Mouse (Mus musculus) retina, postnatal 1 day (tissue): ENCODE results near the gene Rilpl1.
A peak's percentile ranks its signal among the peaks of the same experiment; 100 is the strongest.

Experiments
- DNase-seq: peaks from one replicate; pipeline ENCODE4 v3.0.0-alpha.2; 2012

Gene Rilpl1

DNA sequence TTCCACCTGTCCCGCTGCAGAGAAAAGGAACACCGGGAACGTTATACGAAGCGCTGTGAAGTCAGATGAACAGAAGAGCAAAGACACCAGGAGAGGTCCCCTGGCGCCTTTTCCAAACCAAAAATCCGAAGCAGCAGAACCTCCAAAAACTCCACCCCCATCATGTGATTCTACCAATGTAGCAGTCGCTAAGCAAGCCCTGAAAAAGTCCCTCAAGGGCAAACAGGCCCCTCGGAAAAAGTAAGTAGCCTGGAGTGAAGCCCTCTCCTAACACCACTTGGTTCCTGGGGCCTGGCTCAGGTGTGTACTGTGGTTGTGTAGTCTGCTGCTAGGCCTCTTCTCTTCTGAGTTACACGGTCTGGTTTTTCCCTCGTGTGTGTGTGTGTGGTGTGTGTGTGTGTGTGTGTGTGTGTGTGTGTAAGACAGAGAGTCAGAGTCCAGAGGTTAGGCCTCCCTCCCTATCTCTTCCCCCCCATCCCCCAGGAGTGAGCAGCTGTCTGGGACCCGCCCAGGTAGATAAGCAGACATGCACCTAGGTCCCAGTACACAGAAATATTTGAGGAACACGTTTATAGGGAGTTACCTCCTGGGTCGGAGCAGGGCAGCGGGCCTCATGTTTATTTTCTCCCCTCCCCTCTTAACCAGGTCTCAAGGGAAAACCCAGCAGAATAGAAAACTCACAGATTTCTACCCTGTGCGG is 80.4 kb downstream of the Rilpl1 start:
- DNase-seq: no peak

DNA sequence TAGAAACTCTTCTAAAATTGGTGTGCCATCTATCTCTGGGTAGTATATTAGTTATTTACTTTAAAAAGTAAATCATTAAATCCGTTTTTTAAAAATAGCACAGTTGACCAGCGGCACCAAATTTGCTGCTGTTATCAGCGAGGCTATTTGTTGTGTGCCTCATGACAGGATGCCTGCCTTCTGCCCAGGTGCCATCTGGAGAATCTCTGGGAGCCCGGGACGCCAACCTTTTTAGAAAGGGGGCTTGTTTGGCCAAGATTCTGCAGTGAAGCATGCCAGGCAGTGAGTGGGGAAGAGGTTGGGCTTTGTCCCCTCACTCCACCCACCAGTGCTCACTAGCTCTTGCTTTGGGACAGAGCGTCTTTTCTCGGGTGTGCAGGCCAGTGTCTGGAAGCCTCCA is 81.1 kb downstream of the Rilpl1 start:
- DNase-seq: no peak

DNA sequence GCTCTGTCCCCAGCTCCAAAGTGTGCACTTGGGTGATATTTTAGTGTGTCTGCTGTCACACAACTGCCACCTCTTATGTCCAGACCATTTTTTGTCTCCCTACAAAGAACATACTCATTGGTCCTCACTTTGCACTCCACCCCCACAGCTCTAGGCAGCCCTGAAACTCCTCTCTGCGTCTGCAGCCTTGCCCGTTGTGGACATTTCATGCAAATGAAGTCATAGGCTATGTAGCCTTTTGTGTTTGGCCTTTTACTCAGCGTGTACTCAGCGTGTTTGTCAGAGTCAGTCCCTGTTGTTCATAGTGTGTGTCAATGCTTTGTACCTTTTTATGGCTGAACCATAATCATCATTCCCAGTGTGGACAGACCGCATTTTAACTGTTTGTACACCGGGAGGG is 81.7 kb downstream of the Rilpl1 start:
- no peak for DNase-seq

DNA sequence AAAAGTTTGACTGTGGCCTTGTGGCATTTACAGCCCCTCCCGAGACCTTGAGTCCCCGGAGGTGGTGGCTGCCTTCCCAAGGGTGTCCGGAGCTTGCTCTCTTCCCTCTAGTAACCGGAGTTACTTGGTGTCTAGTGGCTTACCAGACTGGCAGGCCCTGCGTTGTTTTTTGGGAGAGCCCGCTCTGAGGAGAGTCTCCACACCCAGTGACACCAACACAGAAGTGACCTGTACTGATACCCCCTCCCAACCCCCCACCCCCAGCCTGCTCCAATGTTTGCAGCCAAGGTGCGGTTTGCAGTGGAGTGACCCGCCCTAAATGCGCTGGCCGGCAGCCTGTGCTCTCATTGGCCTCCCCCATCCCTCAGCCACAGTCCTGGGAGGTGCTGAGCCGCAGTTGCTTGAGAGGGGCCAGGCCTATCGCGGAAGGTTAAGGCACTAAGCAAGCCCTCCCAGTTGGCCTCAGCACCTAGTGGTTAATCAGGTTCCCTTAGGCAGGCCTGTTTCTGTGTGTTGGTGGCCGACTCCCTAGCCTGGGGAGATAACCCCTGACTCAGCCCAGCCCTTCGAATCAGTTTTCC is 84.8 kb downstream of the Rilpl1 start:
- peak; percentile 52 for DNase-seq

DNA sequence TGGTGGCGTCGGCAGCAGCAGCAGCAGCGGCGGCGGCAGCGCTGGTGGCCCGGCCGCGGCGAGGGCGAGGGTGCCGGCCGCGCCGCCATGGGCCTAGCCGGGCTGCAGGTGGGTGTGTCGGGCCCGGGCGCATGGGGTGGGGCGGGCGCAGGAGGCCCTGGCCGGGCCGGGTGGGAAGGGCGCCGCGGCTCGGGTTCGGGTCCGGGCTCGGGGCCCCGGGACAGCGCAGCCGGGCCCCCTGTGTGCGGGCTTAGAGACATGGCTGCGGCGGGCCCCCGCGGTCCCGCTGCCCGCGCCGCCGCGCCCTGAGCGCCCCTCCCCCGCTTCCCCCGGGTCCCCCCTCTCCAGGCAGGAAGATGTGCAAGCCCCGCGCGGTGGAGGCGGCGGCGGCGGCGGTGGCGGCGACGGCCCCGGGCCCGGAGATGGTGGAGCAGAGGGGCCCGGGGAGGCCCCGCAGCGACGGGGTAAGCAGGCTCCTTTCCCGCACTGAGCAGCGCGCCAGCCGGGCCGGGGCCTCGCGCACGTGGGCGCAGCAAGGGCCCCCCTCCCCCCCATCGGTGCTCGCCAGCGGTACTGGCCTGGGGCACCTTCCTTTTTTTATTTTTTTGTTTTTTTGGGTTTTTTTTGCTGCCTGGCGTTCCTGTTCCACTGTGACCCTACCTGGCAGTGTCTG is 85.4 kb downstream of the Rilpl1 start:
- DNase-seq: peak; percentile 45

DNA sequence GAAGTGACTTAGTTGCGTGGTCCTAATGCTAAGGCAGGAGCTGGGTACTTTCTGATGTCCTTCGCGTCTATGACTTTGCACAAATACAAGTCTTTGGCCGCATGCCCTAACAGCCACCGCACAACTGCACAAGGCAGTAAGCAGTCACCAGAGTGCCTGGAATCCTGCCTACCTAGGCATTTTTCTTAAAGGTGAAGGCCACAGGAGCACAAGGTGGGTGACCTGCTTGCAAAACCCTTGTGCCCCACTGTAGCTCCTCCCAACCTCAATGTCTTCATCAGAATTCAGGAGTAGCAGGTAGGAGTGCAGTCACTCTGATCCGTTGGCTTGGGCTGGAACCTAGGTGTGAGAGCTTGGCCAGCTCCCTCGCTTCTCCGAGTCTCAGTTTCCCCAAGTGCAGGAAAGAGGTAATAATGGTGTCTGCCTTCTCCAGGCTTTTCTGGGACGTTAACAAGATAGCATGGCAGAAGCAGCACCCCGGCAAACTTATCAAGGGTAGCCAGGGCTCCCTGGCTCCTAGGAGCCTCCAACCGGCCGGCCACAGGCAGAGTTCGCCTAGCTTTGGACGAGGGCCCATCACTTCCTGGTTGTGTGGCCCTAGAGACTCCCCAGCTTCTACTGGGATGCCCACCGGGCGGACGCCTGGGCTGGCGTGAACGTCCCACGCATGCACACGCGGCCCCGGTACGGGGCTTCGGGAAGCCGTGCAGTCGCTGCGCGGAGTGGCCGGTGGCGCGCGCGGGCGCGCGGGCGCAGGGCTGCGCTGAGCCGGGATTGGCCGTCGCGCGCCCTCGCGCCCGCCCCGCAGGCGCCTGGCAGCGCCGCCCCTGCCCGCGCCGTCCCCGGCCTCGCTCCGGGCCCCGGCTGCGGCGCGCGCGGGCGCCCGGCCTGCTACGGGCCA is 86.3 kb downstream of the Rilpl1 start:
- DNase-seq: peak; percentile 86

DNA sequence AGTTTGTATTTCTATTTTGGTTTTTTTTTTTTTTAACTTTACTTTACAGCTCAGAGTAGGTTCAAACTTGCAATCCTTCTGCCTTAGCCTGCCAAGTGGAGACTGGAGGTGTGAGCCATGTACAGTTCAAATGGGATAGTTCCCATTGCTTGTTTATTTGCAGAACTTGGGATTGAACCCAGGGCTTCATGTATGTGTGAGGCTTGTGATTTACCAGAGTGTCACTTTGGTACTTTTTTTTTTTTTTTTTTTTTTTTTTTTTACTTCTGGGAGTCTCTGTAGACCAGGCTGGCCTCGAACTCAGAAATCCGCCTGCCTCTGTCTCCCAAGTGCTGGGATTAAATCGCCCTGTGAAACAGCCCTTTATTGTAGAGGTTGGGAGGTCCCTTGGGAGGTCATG is 87.0 kb downstream of the Rilpl1 start:
- no peak for DNase-seq
